Mouse (Mus musculus): ENCODE measurements around the gene Sez6.

Gene Sez6

GRCm38 (mm10) chr11:77947860-77948259 is 17.3 kb downstream of the Sez6 start:
- CTCF ChIA-PET: no interaction called here

GRCm38 (mm10) chr11:77950125-77950685 is 19.6 kb downstream of the Sez6 start:
- CTCF ChIA-PET: no interaction called here

- CTCF ChIA-PET: no interaction called here
Measured at GRCm38 (mm10) chr11:77950797-77951228, 20.2 kb downstream of the Sez6 start.

- CTCF ChIA-PET: interaction anchor here (0.7 kb wide), 1 partner anchor 245 kb away, joined by 4 read pairs; no protein-coding TSS in a partner anchor
Measured at GRCm38 (mm10) chr11:77953671-77954070, 23.1 kb downstream of the Sez6 start.

- CTCF ChIA-PET: no interaction called here
Measured at GRCm38 (mm10) chr11:77956428-77956827, 25.8 kb downstream of the Sez6 start.

GRCm38 (mm10) chr11:77958268-77958667 is 27.7 kb downstream of the Sez6 start:
- CTCF ChIA-PET: no interaction called here

GRCm38 (mm10) chr11:77958932-77959331 is 28.3 kb downstream of the Sez6 start:
- CTCF ChIA-PET: no interaction called here

GRCm38 (mm10) chr11:77960199-77960598 is 29.6 kb downstream of the Sez6 start:
- CTCF ChIA-PET: no interaction called here

GRCm38 (mm10) chr11:77960898-77961297 is 30.3 kb downstream of the Sez6 start:
- CTCF ChIA-PET: no interaction called here

GRCm38 (mm10) chr11:77962946-77963345 is 32.3 kb downstream of the Sez6 start:
- CTCF ChIA-PET: interaction anchor here (0.6 kb wide), 1 partner anchor 67 kb away, joined by 9 read pairs; no protein-coding TSS in a partner anchor

GRCm38 (mm10) chr11:77964415-77965095 is 34.0 kb downstream of the Sez6 start:
- CTCF ChIA-PET: interaction anchor here (0.5 to 0.6 kb wide), 2 partner anchors 17 to 766 kb away, joined by 3 to 4 read pairs; no protein-coding TSS in a partner anchor

GRCm38 (mm10) chr11:77965101-77966036 is 34.8 kb downstream of the Sez6 start:
- CTCF ChIA-PET: interaction anchor here (0.5 to 0.9 kb wide), 3 partner anchors 17 to 144 kb away, joined by 3 read pairs; no protein-coding TSS in a partner anchor

- CTCF ChIA-PET: interaction anchor here (0.8 to 0.9 kb wide), 2 partner anchors 139 to 145 kb away, joined by 3 read pairs; no protein-coding TSS in a partner anchor
Measured at GRCm38 (mm10) chr11:77966037-77966391, 35.4 kb downstream of the Sez6 start.

GRCm38 (mm10) chr11:77967114-77967513 is 36.5 kb downstream of the Sez6 start:
- CTCF ChIA-PET: interaction anchor here (0.6 to 0.9 kb wide), 3 partner anchors 56 to 465 kb away, joined by 3 to 8 read pairs (median 3); no protein-coding TSS in a partner anchor

GRCm38 (mm10) chr11:77968786-77969185 is 38.2 kb downstream of the Sez6 start:
- CTCF ChIA-PET: no interaction called here

GRCm38 (mm10) chr11:77970718-77971117 is 40.1 kb downstream of the Sez6 start:
- CTCF ChIA-PET: no interaction called here

- CTCF ChIA-PET: no interaction called here
Measured at GRCm38 (mm10) chr11:77973520-77973919, 42.9 kb downstream of the Sez6 start.

- CTCF ChIA-PET: interaction anchor here (0.6 kb wide), 1 partner anchor 372 kb away, joined by 3 read pairs; no protein-coding TSS in a partner anchor
Measured at GRCm38 (mm10) chr11:77974325-77974724, 43.7 kb downstream of the Sez6 start.

GRCm38 (mm10) chr11:77975873-77976272 is 45.3 kb downstream of the Sez6 start:
- CTCF ChIA-PET: interaction anchor here (0.7 kb wide), 1 partner anchor 248 kb away, joined by 3 read pairs; no protein-coding TSS in a partner anchor

GRCm38 (mm10) chr11:77978161-77978560 is 47.6 kb downstream of the Sez6 start:
- CTCF ChIA-PET: no interaction called here

GRCm38 (mm10) chr11:77979221-77979809 is 48.7 kb downstream of the Sez6 start:
- CTCF ChIA-PET: no interaction called here
